Mouse (Mus musculus) kidney, postnatal 0 days (tissue): ENCODE data around the gene Ptpn3. TPM values are rescaled to one million over a fixed set of nuclear protein-coding genes. Genes with fewer than 3 reads are reported as not detected.

ENCODE experiments used
- ATAC-seq: fragments of 200-750 bp; cut with Nextera tagmentation; replicated peaks from 2 replicates; pipeline ENCODE4 v1.8.0; 2017; ENCODE audit warnings: low read depth, moderate number of reproducible peaks, moderate TSS enrichment, moderate library complexity; ENCODE audit not compliant: low FRiP score
- DNase-seq: peaks from one replicate; pipeline ENCODE4 v3.0.0-alpha.2; 2016; ENCODE audit warnings: low spot score
- H3K27ac ChIP-seq: fragments of 300-500 bp; sonication (generic); 2 replicates; pipeline ENCODE4 v1.5.1; 2014; ENCODE audit warnings: mild to moderate bottlenecking
- H3K27me3 ChIP-seq: fragments of 300-500 bp; sonication (generic); 2 replicates; pipeline ENCODE4 v1.6.1; 2014; ENCODE audit warnings: low read length, mixed read lengths; ENCODE audit not compliant: insufficient read depth
- H3K36me3 ChIP-seq: fragments of 300-500 bp; sonication (generic); 2 replicates; pipeline ENCODE4 v1.6.1; 2014; ENCODE audit warnings: low read length, mixed read lengths; ENCODE audit not compliant: insufficient read depth
- H3K4me1 ChIP-seq: fragments of 300-500 bp; sonication (generic); replicated peaks from 2 replicates; pipeline ENCODE4 v1.6.1; 2014; ENCODE audit warnings: antibody characterized with exemption, low read length, mixed read lengths; ENCODE audit not compliant: insufficient read depth
- H3K4me2 ChIP-seq: fragments of 300-500 bp; sonication (generic); 2 replicates; pipeline ENCODE4 v1.6.1; 2014; ENCODE audit warnings: mild to moderate bottlenecking, low read length, moderate library complexity, mixed read lengths
- H3K4me3 ChIP-seq: fragments of 300-500 bp; sonication (generic); replicated peaks from 2 replicates; pipeline ENCODE4 v1.5.1; 2014; ENCODE audit warnings: low read depth, low read length
- H3K9ac ChIP-seq: fragments of 300-500 bp; sonication (generic); 2 replicates; pipeline ENCODE4 v1.6.1; 2014; ENCODE audit warnings: low read depth, low read length
- H3K9me3 ChIP-seq: fragments of 300-500 bp; sonication (generic); replicated peaks from 2 replicates; pipeline ENCODE4 v1.6.1; 2016; ENCODE audit warnings: low read length, inconsistent platforms, mixed read lengths
- CTCF ChIP-seq: IDR thresholded peaks from 2 replicates; pipeline ENCODE4 v1.5.1; 2016; ENCODE audit warnings: antibody characterized with exemption, low read depth, mild to moderate bottlenecking, moderate library complexity
- WGBS: fragments of 180-500 bp; shearing (Covaris S2); extraction: QIAGEN DNeasy Blood & Tissue Kit; methylation state at CpG from one replicate; pipeline ENCODE4 v1.1.7; 2014; 5-methylcytosine and 5-hydroxymethylcytosine counted together
- polyA plus RNA-seq: library from polyadenylated mRNA; unstranded; fragments of >200 nt; fragmentation: Nextera tagmentation; extraction: Ambion mirVana; gene quantifications from 2 replicates; pipeline ENCODE4 v1.2.1, GENCODE M21; 2015

Gene Ptpn3
- polyA plus RNA-seq, 1 experiment from 2014 or later: 7.7 TPM

- TF ChIP-seq CTCF: peak; percentile 29; the same call in 1 of the 2 replicates
- Histone ChIP-seq H3K4me2 (no peak overlapping the region), H3K36me3 (0 out of 2 replicates have a peak, but pooled peaks cover 3% of the 10 kb centered on the region), H3K9ac (no peak overlapping the region), H3K27ac (no peak overlapping the region), H3K4me1 (no peaks in the 10 kb centered on the region), H3K4me3 (no peak overlapping the region), H3K9me3 (no peaks in the 10 kb centered on the region), H3K27me3 (no peaks in the 10 kb centered on the region)
- WGBS: 98% methylated on average over 2 of the region's 2 CpGs
- DNase-seq (no peak), ATAC-seq (no peak)
Observed at GRCm38 (mm10) chr4:57224776-57225175, 76.9 kb downstream of the Ptpn3 start.

- no peaks in the 10 kb centered on the region for H3K27me3 ChIP-seq
- H3K4me2 ChIP-seq: no peak overlapping the region
- H3K36me3 ChIP-seq: peaks cover 15% of the 10 kb centered on the region; the same call in 1 of the 2 replicates
- no peak overlapping the region for H3K4me3 ChIP-seq
- H3K27ac ChIP-seq: no peak overlapping the region
- H3K9me3 ChIP-seq: no peaks in the 10 kb centered on the region
- H3K9ac ChIP-seq: no peak overlapping the region
- TF ChIP-seq CTCF: no peak
- ATAC-seq (no peak), DNase-seq (no peak)
- H3K4me1 ChIP-seq: no peaks in the 10 kb centered on the region
- 91% methylated on average over 9 of the region's 9 CpGs for WGBS
Observed at GRCm38 (mm10) chr4:57217746-57218145, 83.9 kb downstream of the Ptpn3 start.

GRCm38 (mm10) chr4:57216535-57216934 is 85.1 kb downstream of the Ptpn3 start:
- DNase-seq (no peak), ATAC-seq (no peak)
- peaks cover 15% of the 10 kb centered on the region; the same call in 1 of the 2 replicates for H3K36me3 ChIP-seq
- TF ChIP-seq CTCF: peak; percentile 56
- H3K4me2 ChIP-seq: no peak overlapping the region
- H3K4me1 ChIP-seq: no peaks in the 10 kb centered on the region
- no peak overlapping the region for H3K4me3 ChIP-seq
- 89% methylated on average over 4 of the region's 4 CpGs for WGBS
- no peaks in the 10 kb centered on the region for H3K27me3 ChIP-seq
- no peaks in the 10 kb centered on the region for H3K9me3 ChIP-seq
- H3K9ac ChIP-seq: no peak overlapping the region
- H3K27ac ChIP-seq: no peak overlapping the region

- no peak for ATAC-seq
- TF ChIP-seq CTCF: no peak
- H3K4me1 ChIP-seq: no peaks in the 10 kb centered on the region
Observed at GRCm38 (mm10) chr4:57214852-57215251, 86.8 kb downstream of the Ptpn3 start.

GRCm38 (mm10) chr4:57214114-57214513 is 87.5 kb downstream of the Ptpn3 start:
- Histone ChIP-seq H3K9me3 (no peaks in the 10 kb centered on the region), H3K4me3 (no peak overlapping the region), H3K27ac (no peak overlapping the region), H3K4me1 (no peaks in the 10 kb centered on the region), H3K27me3 (no peaks in the 10 kb centered on the region), H3K36me3 (peaks cover 11% of the 10 kb centered on the region; the same call in 1 of the 2 replicates), H3K4me2 (no peak overlapping the region), H3K9ac (no peak overlapping the region)
- no peak for DNase-seq
- no peak for TF ChIP-seq CTCF
- 42% methylated on average over 3 of the region's 3 CpGs for whole genome bisulfite sequencing
- ATAC-seq: no peak

More at GRCm38 (mm10) chr4:57214852-57215251, 86.8 kb downstream of the Ptpn3 start:
- WGBS: 87% methylated on average over 9 of the region's 9 CpGs
- Histone ChIP-seq H3K9ac (no peak overlapping the region), H3K27ac (no peak overlapping the region), H3K9me3 (no peaks in the 10 kb centered on the region), H3K4me2 (no peak overlapping the region), H3K4me3 (no peak overlapping the region), H3K27me3 (no peaks in the 10 kb centered on the region), H3K36me3 (peaks cover 15% of the 10 kb centered on the region; the same call in 1 of the 2 replicates)
- no peak for DNase-seq

GRCm38 (mm10) chr4:57211706-57212105 is 89.9 kb downstream of the Ptpn3 start:
- ATAC-seq: no peak
- H3K4me3 ChIP-seq: no peak overlapping the region
- no peak overlapping the region for H3K4me2 ChIP-seq
- H3K27me3 ChIP-seq: no peaks in the 10 kb centered on the region
- H3K27ac ChIP-seq: no peak overlapping the region
- no peaks in the 10 kb centered on the region for H3K9me3 ChIP-seq
- no peak for DNase-seq
- 67% methylated on average over 2 of the region's 2 CpGs for WGBS
- H3K36me3 ChIP-seq: 0 out of 2 replicates have a peak, but pooled peaks cover 3% of the 10 kb centered on the region
- no peaks in the 10 kb centered on the region for H3K4me1 ChIP-seq
- no peak for TF ChIP-seq CTCF
- H3K9ac ChIP-seq: no peak overlapping the region

GRCm38 (mm10) chr4:57205908-57206307 is 95.7 kb downstream of the Ptpn3 start:
- WGBS: 84% methylated on average over 8 of the region's 8 CpGs
- Histone ChIP-seq H3K4me3 (no peak overlapping the region), H3K27me3 (no peaks in the 10 kb centered on the region), H3K4me2 (no peak overlapping the region), H3K9ac (no peak overlapping the region), H3K27ac (no peak overlapping the region), H3K4me1 (no peaks in the 10 kb centered on the region), H3K36me3 (0 out of 2 replicates have a peak, but pooled peaks cover 13% of the 10 kb centered on the region), H3K9me3 (no peaks in the 10 kb centered on the region)
- no peak for TF ChIP-seq CTCF
- ATAC-seq (no peak), DNase-seq (no peak)
